Mouse (Mus musculus) c-Kit-positive CD71-negative TER-119-negative erythroid progenitor cells, embryonic 14.5 days (primary cell): Measurements from ENCODE around the gene Lats2.

Experiments used
- DNase-seq: peaks from one replicate; pipeline ENCODE4 v3.0.0-alpha.2; 2013; ENCODE audit warnings: low read depth

Gene Lats2

DNA sequence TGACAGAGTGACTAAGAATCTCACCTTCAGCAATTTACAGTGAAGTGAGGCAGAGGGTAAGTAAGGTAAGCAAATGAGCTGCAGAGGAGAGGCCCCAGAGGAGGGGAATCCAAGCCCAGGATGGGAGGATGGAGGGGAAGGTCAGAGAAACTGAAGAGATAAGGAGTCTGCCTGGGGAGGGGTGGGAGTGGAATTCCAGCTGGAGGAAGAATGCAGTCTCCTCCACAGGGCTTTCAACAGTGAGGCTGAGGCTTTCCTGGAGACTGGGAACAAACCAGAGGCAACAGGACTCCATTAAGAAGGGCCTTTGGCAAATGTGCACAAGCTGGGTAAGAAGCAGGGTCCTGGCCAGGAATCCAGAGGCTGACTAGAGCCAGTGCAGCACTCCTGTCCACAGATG is 21.1 kb downstream of the Lats2 start:
- DNase-seq, result no peak

GRCm38 (mm10) chr14:57736141-57736540 is 22.0 kb downstream of the Lats2 start:
- no peak for DNase-seq

DNA sequence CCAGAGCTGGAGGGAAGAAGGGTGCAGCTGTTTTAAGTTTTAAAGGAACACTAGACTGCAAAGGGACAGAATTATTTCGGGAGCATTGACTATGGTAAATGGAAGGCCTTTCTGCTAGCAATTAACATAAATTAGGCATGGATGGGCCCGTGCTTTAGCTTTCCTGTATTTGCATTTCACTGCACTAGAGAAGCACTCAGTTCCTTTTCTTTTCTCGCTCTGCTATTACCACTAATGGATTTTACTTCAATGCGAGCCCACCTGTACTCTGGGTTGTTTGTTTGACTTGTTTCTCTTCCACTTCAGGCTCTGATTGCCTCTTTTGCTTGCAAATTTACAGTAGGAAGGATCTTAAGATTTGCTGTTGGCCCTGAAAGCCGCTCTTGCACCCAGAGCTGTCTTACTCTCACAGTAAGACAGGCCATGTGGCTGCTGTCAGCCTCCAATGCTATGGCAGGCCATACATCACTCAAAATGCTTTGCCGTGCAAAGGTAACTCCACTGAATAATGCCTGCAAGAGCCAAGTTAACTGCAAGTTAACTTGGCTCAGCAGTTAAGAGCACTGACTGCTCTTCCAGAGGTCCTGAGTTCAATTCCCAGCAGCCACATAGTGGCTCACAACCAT is 25.4 kb downstream of the Lats2 start:
- DNase-seq, result no peak

- DNase-seq, result no peak
Measured at GRCm38 (mm10) chr14:57730527-57730926, 27.7 kb downstream of the Lats2 start.

GRCm38 (mm10) chr14:57729975-57730499 is 28.2 kb downstream of the Lats2 start:
- peak; percentile 50 for DNase-seq

DNA sequence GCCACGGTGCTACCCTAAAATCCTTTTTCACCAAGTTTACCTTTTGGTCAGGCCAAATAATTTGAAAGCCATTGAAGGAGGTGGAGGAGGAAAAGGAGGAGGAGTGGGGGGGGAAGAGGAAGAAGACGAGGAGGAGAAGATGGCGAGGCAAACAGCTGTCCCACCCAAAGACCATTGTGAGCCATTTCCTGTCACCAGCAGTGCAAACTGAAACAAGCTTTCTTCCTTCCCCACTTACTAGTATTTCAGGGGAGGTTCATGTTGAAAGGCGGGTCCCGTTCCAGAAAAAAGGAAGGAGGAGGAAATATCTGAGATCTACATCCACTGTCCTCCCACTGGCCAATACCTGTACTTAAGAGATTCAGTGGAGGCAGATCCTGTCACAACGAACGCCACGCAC is 28.8 kb downstream of the Lats2 start:
- DNase-seq, result no peak

- no peak for DNase-seq
Measured at GRCm38 (mm10) chr14:57726172-57726571, 32.0 kb downstream of the Lats2 start.

- DNase-seq, result no peak
Measured at GRCm38 (mm10) chr14:57724473-57724872, 33.7 kb downstream of the Lats2 start.

DNA sequence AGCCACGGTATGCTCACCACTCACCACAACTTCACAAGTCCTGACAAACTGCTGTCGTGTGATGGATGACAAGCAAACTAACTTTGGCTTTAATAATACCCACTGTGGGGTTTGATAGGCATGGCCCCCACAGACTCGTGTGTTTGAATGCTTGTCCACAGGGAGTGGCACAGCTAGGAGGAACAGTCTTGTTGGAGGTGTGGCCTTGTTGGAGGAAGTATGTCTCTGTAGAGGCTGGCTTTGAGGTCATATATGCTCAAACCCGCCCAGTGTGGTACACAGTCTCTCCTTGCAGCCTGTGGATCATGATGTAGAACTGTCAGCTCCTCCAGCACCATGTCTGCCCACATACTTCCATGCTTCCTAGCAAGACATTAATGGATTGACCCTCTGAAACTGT is 39.9 kb downstream of the Lats2 start:
- no peak for DNase-seq

- DNase-seq, result no peak
Measured at GRCm38 (mm10) chr14:57716601-57717245, 41.5 kb downstream of the Lats2 start.

DNA sequence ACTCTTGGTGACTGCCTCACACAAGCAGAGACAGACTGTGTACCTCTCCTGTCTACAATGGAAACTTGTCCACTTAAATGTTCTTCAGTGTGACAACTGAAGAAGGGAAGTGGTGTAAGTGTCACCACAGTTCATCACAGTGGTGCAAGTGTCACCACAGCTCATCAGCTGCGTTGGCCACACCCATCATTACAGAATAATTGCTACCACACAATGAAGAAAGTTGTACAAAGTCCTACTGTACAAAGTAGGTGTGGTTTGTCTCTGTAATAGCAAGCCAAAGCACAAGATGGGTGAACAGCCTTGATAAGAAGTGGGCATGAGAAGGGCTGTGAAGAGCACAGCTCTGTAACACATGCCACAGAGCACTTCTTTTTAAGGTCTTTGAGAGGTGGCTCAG is 45.3 kb downstream of the Lats2 start:
- DNase-seq, result no peak

DNA sequence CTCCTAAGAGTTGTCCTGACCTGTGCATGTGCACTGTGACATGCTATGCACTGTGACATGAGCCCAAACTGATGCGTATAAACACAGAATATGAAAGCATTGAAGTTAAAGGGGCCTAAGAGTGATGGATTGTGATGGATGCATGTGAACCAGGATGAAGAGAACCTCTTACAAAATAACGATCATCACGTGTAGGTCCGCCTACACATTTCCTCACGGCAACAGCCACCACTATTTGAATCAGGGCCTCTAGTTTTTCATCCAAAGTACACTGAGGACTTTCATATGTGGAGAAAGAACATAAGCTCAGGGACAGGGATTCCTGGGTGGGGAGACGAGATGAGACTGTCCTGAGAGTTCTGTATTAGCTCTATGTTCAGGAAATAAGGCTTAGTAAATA is 47.1 kb downstream of the Lats2 start:
- DNase-seq, result no peak

DNA sequence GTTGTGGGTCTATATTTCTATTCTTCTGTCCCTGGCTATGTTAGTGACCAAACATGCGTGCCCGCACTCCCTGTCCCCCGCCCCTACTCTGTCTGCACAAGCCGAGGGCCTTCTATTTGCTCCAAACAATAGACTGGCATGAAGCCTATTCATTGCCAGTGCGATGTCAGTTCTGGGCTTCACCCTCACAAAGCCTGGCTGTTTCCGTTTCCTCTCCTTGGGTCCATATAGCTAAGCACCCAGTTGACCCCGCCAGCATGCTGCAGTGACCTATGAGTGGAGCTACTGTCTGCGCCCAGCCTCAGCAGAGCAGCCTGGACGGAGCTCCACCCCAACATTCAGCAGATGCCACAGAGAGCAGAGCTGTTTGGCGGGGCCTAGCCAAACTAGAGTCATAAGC is 49.0 kb downstream of the Lats2 start:
- no peak for DNase-seq

GRCm38 (mm10) chr14:57708580-57708979 is 49.6 kb downstream of the Lats2 start:
- DNase-seq, result no peak

DNA sequence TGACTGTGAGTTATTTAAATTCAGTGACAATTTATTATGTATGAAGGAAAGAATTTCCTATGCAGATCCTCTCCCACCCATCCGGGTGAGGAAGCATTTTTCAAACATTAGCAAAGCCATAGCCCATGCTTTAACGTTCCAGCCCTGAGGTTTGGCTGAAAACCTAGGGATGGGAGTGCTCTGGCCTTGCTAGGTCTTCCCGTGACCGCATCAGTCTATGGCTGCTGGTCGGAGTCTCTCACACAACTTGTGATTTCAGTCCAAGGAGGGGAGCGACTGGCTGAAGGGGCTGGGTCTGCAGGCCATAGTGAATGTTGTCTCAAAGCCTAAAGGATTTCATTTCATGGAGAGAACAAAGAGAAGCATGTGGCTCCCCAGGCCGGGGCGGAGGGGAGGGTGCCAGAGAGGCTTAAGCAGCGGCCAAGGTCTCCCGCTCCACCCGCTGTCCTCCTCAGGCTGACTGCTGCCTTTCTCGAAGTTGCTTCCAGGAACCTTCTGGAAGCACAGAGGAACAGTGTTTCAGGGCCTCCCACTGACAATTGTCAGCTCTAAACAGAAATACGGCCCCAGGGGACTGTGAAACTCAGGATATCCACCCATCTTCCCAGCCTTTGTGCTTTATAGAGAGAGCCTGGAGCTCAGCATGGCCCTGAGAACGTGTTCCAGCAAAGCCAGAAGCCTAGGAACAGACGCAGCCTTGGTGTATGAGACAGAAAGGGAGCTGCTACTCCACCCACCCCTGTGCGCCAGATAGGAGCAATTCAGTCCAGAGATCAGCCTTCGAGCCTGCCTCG is 50.9 kb downstream of the Lats2 start:
- DNase-seq, result no peak

DNA sequence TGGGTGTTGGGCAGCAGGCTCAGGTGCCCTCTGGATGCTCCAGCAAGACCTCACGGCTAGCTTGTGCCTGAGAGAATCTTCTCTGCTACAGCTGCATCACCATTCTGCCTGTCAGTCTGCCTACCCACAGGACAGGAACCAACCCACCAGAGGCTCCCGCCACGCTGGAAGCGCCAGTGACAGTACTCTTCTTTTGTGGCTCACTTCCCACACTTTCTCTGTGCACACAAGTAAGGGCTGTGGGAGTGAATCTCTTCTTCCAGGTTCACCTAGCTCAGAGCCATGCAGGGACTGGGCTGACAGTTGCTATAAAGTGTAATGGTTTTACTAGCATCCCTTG is 51.5 kb downstream of the Lats2 start:
- DNase-seq, result no peak

DNA sequence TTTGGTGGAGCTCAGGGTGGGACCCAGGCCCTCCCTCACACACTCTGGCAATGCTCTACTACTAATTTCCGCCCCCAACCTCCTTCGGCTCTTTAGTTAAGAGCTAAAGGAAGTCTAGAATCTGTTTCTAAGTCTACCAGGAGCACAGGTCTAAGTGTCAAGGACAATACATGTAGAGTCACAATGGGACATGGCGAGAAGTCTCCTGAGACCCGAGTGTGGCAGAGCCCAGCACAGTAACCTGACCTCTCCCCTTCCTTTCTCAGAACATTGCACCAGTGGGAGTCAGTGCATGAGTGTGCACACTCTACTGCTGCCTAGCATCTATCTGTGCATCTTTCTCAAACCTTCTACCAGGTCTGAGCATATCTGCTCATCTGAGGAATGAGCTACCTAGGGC is 52.4 kb downstream of the Lats2 start:
- DNase-seq, result no peak

GRCm38 (mm10) chr14:57705075-57705474 is 53.1 kb downstream of the Lats2 start:
- DNase-seq, result no peak

GRCm38 (mm10) chr14:57701915-57702477 is 56.2 kb downstream of the Lats2 start:
- DNase-seq, result no peak

DNA sequence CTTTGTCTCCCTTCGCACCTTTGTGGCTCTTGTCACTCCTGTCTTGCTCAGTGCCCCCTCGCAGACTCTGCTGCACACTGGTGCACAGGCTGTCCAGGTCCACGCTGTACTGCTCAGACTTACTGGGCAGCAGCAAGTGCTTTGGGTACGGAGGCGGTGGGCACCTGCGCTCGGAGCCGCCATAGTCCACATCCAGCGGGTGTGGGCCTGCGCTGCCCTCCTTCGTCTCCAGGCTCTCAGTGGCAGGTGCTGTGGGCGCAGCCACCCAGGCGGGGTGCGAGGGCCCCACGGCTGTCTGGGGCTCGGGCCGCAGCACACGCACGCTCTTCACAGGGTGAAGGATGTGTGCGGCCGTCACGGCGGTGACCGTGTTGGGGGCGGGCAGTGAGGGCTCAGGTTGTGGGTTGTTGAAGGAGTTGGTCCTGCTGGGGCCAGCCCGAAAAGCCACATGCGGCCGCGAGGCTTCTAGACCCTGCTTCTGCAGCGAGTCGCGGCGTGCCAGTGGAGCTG is 58.7 kb downstream of the Lats2 start:
- no peak for DNase-seq

DNA sequence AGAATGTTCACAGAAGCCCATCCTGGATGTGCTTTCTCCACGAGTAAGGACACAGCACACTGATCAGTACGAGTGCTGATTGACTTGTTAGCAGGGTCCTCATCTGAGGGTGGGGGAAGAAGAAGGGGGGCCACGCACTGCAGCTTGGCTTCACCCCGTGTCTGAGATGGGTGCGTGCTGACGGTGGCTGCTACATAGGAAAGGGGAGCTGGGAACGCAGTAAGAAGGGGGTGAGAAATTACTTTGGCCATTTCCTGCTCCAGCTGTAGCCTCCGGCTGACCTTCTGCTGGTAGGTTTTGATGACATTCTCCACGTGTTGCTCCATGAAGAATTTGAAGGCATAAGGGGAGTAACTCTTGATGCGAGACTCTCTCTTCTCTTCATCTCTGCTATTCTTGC is 59.2 kb downstream of the Lats2 start:
- DNase-seq, result no peak

GRCm38 (mm10) chr14:57696066-57696465 is 62.1 kb downstream of the Lats2 start:
- no peak for DNase-seq

GRCm38 (mm10) chr14:57695550-57695949 is 62.6 kb downstream of the Lats2 start:
- DNase-seq, result no peak
